Mouse (Mus musculus) 416B (cell line): ENCODE data around the gene Ager.

Experiments used
- DNase-seq: peaks from one replicate; pipeline ENCODE4 v3.0.0; 2011; ENCODE audit warnings: low read depth

Ager gene

GRCm38 (mm10) chr17:34597566-34598095, at the start of gene Ager:
Gene Ager, plus strand, starts transcription at chr17:34597862.
- no peak for DNase-seq

GRCm38 (mm10) chr17:34549156-34549555, 48.5 kb upstream of the Ager start:
- no peak for DNase-seq

- no peak for DNase-seq
These were observed 47.8 kb upstream of the Ager start for GRCm38 (mm10) chr17:34549843-34550242.

- DNase-seq, result peak; percentile 73
These were observed 42.2 kb upstream of the Ager start for GRCm38 (mm10) chr17:34555483-34555882.

- DNase-seq, result peak; percentile 46
These were observed 41.3 kb upstream of the Ager start for GRCm38 (mm10) chr17:34556406-34556805.

GRCm38 (mm10) chr17:34557411-34557810, 40.3 kb upstream of the Ager start:
- no peak for DNase-seq

- DNase-seq, result no peak
These were observed 38.5 kb upstream of the Ager start for GRCm38 (mm10) chr17:34559116-34559515.

- no peak for DNase-seq
These were observed 37.8 kb upstream of the Ager start for GRCm38 (mm10) chr17:34559895-34560294.

GRCm38 (mm10) chr17:34560438-34560837, 37.2 kb upstream of the Ager start:
- DNase-seq, result no peak

- DNase-seq, result no peak
These were observed 36.5 kb upstream of the Ager start for GRCm38 (mm10) chr17:34561200-34561599.

- no peak for DNase-seq
These were observed 35.1 kb upstream of the Ager start for GRCm38 (mm10) chr17:34562595-34562994.

- no peak for DNase-seq
These were observed 34.3 kb upstream of the Ager start for GRCm38 (mm10) chr17:34563354-34563753.

- DNase-seq, result peak; percentile 34
These were observed 33.6 kb upstream of the Ager start, which contains the start of gene Notch4 for GRCm38 (mm10) chr17:34564003-34564421. Gene Notch4, plus strand, starts transcription at chr17:34564268.

- no peak for DNase-seq
These were observed 32.9 kb upstream of the Ager start for GRCm38 (mm10) chr17:34564796-34565195.

GRCm38 (mm10) chr17:34567311-34567710, 30.4 kb upstream of the Ager start:
- DNase-seq, result no peak

- no peak for DNase-seq
These were observed 29.2 kb upstream of the Ager start for GRCm38 (mm10) chr17:34568421-34568820.

- no peak for DNase-seq
These were observed 27.7 kb upstream of the Ager start for GRCm38 (mm10) chr17:34569919-34570318.

- peak; percentile 36 for DNase-seq
These were observed 25.8 kb upstream of the Ager start for GRCm38 (mm10) chr17:34571875-34572274.

GRCm38 (mm10) chr17:34572361-34572760, 25.3 kb upstream of the Ager start:
- DNase-seq, result no peak

GRCm38 (mm10) chr17:34576577-34576976, 21.1 kb upstream of the Ager start:
- DNase-seq, result no peak

- no peak for DNase-seq
These were observed 19.6 kb upstream of the Ager start for GRCm38 (mm10) chr17:34578070-34578469.

GRCm38 (mm10) chr17:34582528-34582927, 15.1 kb upstream of the Ager start:
- DNase-seq, result no peak

GRCm38 (mm10) chr17:34583397-34583796, 14.3 kb upstream of the Ager start:
- DNase-seq, result no peak

GRCm38 (mm10) chr17:34583819-34584218, 13.8 kb upstream of the Ager start:
- DNase-seq, result no peak

GRCm38 (mm10) chr17:34585121-34585520, 12.5 kb upstream of the Ager start:
- no peak for DNase-seq
